Mouse (Mus musculus) megakaryocyte, embryonic 14.5 days (primary cell): Measurements from ENCODE around the gene Glb1.

Source experiments
- FLI1 ChIP-seq: IDR thresholded peaks from 2 replicates; pipeline ENCODE4 v1.6.1; 2012; ENCODE audit warnings: low read length, inconsistent platforms, mixed read lengths
- GATA1 ChIP-seq: IDR thresholded peaks from 3 replicates; pipeline ENCODE4 v1.6.1; 2012; ENCODE audit warnings: mixed read lengths, low read length, inconsistent platforms, borderline replicate concordance

- no peak for TF ChIP-seq GATA1
- TF ChIP-seq FLI1, result no peak
Observed at GRCm38 (mm10) chr9:114367783-114368470, 32.9 kb upstream of the Glb1 start.
